Mouse (Mus musculus): ENCODE data around the gene Ap1g2.

Ap1g2 gene

GRCm38 (mm10) chr14:55105836-55106809 lies at the start of gene Ap1g2:
TSS of gene Ap1g2 (minus strand) at chr14:55106593.
- DNase-seq (ENCODE audit: low read depth, low spot score), result peak; percentile 86
- Histone ChIP-seq H3K27me3 (ENCODE audit: control insufficient read depth, insufficient read depth, low read length, poor library complexity, severe bottlenecking) (no peaks in the 10 kb centered on the region), H3K36me3 (ENCODE audit: control insufficient read depth, insufficient read depth, low read length, poor library complexity, severe bottlenecking) (peaks cover 2% of the 10 kb centered on the region)

- no peak for DNase-seq (ENCODE audit: low read depth, low spot score)
- no peaks in the 10 kb centered on the region for H3K27me3 ChIP-seq (ENCODE audit: control insufficient read depth, insufficient read depth, low read length, poor library complexity, severe bottlenecking)
- H3K36me3 ChIP-seq (ENCODE audit: control insufficient read depth, insufficient read depth, low read length, poor library complexity, severe bottlenecking), result no peaks in the 10 kb centered on the region
These were observed 46.6 kb upstream of the Ap1g2 start for GRCm38 (mm10) chr14:55152951-55153481.

GRCm38 (mm10) chr14:55152174-55152573 lies 45.8 kb upstream of the Ap1g2 start:
- H3K36me3 ChIP-seq (ENCODE audit: control insufficient read depth, insufficient read depth, low read length, poor library complexity, severe bottlenecking), result no peaks in the 10 kb centered on the region
- no peak for DNase-seq (ENCODE audit: low read depth, low spot score)
- no peaks in the 10 kb centered on the region for H3K27me3 ChIP-seq (ENCODE audit: control insufficient read depth, insufficient read depth, low read length, poor library complexity, severe bottlenecking)

GRCm38 (mm10) chr14:55150985-55151384 lies 44.6 kb upstream of the Ap1g2 start:
- Histone ChIP-seq H3K27me3 (ENCODE audit: control insufficient read depth, insufficient read depth, low read length, poor library complexity, severe bottlenecking) (no peaks in the 10 kb centered on the region), H3K36me3 (ENCODE audit: control insufficient read depth, insufficient read depth, low read length, poor library complexity, severe bottlenecking) (no peaks in the 10 kb centered on the region)
- DNase-seq (ENCODE audit: low read depth, low spot score), result no peak

DNA sequence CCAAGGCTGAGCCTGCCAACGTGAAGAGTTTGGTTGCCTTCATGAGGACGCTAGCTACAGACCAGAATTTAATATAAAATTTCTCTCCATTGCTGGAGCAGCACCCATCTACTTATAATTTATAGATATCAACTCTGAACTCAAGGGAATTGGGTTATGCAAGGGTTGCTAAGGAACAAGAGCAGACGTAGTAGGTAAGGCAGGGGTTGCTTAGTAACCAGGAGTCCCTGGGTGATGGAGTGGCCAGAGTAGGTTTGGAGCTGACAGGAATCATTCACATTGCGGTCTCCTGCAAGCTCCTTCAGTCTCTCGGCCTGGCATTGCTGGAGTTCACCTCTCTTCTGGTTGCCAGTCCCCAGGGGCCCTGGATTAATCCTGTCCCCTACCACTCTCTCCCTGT lies 42.6 kb upstream of the Ap1g2 start:
- H3K36me3 ChIP-seq (ENCODE audit: control insufficient read depth, insufficient read depth, low read length, poor library complexity, severe bottlenecking), result no peaks in the 10 kb centered on the region
- H3K27me3 ChIP-seq (ENCODE audit: control insufficient read depth, insufficient read depth, low read length, poor library complexity, severe bottlenecking), result no peaks in the 10 kb centered on the region
- DNase-seq (ENCODE audit: low read depth, low spot score), result no peak

GRCm38 (mm10) chr14:55148363-55148915 lies 42.0 kb upstream of the Ap1g2 start:
- Histone ChIP-seq H3K27me3 (ENCODE audit: control insufficient read depth, insufficient read depth, low read length, poor library complexity, severe bottlenecking) (no peaks in the 10 kb centered on the region), H3K36me3 (ENCODE audit: control insufficient read depth, insufficient read depth, low read length, poor library complexity, severe bottlenecking) (no peaks in the 10 kb centered on the region)
- DNase-seq (ENCODE audit: low read depth, low spot score), result peak; percentile 69

GRCm38 (mm10) chr14:55146829-55147401 lies 40.5 kb upstream of the Ap1g2 start:
- peak; percentile 37 for DNase-seq (ENCODE audit: low read depth, low spot score)
- Histone ChIP-seq H3K27me3 (ENCODE audit: control insufficient read depth, insufficient read depth, low read length, poor library complexity, severe bottlenecking) (no peaks in the 10 kb centered on the region), H3K36me3 (ENCODE audit: control insufficient read depth, insufficient read depth, low read length, poor library complexity, severe bottlenecking) (no peaks in the 10 kb centered on the region)

DNA sequence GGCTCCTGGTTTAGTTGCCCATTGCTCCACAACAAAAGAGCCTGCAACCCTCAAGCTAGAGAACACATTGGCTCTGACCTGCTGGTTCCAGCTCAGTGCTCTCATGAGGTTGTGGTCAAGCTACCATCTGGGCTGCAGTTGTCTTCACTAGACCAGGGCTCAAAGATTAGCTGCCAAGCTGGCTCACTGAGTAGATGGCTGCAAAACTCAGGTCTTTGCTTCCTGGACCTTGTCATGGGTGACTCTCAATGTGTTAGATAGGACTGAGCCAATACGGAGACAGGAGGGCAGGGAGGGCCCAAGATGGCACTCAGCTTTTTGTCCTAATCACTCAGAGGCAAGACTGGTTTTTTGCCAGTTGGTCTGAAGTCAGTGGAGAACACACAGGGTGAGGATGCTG lies 39.9 kb upstream of the Ap1g2 start:
- Histone ChIP-seq H3K36me3 (ENCODE audit: control insufficient read depth, insufficient read depth, low read length, poor library complexity, severe bottlenecking) (no peaks in the 10 kb centered on the region), H3K27me3 (ENCODE audit: control insufficient read depth, insufficient read depth, low read length, poor library complexity, severe bottlenecking) (no peaks in the 10 kb centered on the region)
- no peak for DNase-seq (ENCODE audit: low read depth, low spot score)

GRCm38 (mm10) chr14:55139313-55139712 lies 32.9 kb upstream of the Ap1g2 start:
- H3K27me3 ChIP-seq (ENCODE audit: control insufficient read depth, insufficient read depth, low read length, poor library complexity, severe bottlenecking), result no peaks in the 10 kb centered on the region
- no peak for DNase-seq (ENCODE audit: low read depth, low spot score)
- H3K36me3 ChIP-seq (ENCODE audit: control insufficient read depth, insufficient read depth, low read length, poor library complexity, severe bottlenecking), result no peaks in the 10 kb centered on the region

DNA sequence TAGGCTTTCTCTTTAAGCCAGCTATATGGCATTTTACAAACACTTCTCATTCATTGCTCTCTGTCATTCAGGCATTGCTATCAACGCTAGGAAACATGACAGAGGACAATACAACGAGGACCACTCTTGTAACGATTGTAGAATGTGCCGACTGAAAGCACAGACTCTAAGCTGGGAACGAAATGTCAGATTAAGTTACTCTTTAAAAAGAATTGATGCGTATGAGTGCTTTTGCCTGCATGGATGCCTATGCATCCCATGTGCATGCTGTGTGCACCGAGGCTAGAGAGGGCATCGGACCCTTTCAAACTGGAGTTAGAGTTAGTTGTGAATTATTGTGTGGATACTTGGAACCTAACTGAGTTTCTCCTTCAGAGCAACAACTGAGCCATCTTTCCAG lies 29.3 kb upstream of the Ap1g2 start:
- no peaks in the 10 kb centered on the region for H3K36me3 ChIP-seq (ENCODE audit: control insufficient read depth, insufficient read depth, low read length, poor library complexity, severe bottlenecking)
- no peak for DNase-seq (ENCODE audit: low read depth, low spot score)

GRCm38 (mm10) chr14:55126521-55126920 lies 20.1 kb upstream of the Ap1g2 start:
- no peaks in the 10 kb centered on the region for H3K27me3 ChIP-seq (ENCODE audit: control insufficient read depth, insufficient read depth, low read length, poor library complexity, severe bottlenecking)
- no peaks in the 10 kb centered on the region for H3K36me3 ChIP-seq (ENCODE audit: control insufficient read depth, insufficient read depth, low read length, poor library complexity, severe bottlenecking)
- DNase-seq (ENCODE audit: low read depth, low spot score), result no peak

More for the DNA sequence above, 29.3 kb upstream of the Ap1g2 start:
- H3K27me3 ChIP-seq (ENCODE audit: control insufficient read depth, insufficient read depth, low read length, poor library complexity, severe bottlenecking), result no peaks in the 10 kb centered on the region

- no peaks in the 10 kb centered on the region for H3K36me3 ChIP-seq (ENCODE audit: control insufficient read depth, insufficient read depth, low read length, poor library complexity, severe bottlenecking)
- H3K27me3 ChIP-seq (ENCODE audit: control insufficient read depth, insufficient read depth, low read length, poor library complexity, severe bottlenecking), result no peaks in the 10 kb centered on the region
- DNase-seq (ENCODE audit: low read depth, low spot score), result no peak
These were observed 19.3 kb upstream of the Ap1g2 start for GRCm38 (mm10) chr14:55125711-55126110.

DNA sequence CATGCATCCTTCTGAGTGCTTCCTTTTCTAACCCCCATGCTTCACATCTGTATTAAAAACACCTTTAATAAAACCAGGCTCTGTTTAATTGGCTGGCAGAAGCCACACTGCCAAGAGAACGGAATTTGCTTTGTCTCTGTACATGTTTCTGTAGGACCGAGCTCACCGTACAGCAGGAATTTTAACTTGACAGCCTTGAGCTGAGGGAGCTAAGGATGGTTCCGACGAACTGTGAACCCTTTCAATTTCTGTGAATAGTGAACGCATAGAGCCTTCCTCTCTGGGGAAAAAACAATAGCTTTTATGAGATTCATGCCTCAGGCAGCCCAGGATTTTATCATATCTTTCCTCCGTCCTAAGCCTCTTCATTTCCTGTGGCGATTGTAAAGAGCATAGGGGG lies 16.0 kb upstream of the Ap1g2 start:
- H3K36me3 ChIP-seq (ENCODE audit: control insufficient read depth, insufficient read depth, low read length, poor library complexity, severe bottlenecking), result no peaks in the 10 kb centered on the region
- DNase-seq (ENCODE audit: low read depth, low spot score), result no peak
- no peaks in the 10 kb centered on the region for H3K27me3 ChIP-seq (ENCODE audit: control insufficient read depth, insufficient read depth, low read length, poor library complexity, severe bottlenecking)

GRCm38 (mm10) chr14:55121947-55122346 lies 15.6 kb upstream of the Ap1g2 start:
- peak; percentile 24 for DNase-seq (ENCODE audit: low read depth, low spot score)
- Histone ChIP-seq H3K27me3 (ENCODE audit: control insufficient read depth, insufficient read depth, low read length, poor library complexity, severe bottlenecking) (no peaks in the 10 kb centered on the region), H3K36me3 (ENCODE audit: control insufficient read depth, insufficient read depth, low read length, poor library complexity, severe bottlenecking) (no peaks in the 10 kb centered on the region)
